Mouse (Mus musculus): ENCODE measurements around the gene Commd4.
"Not testable (repeated sequence)": the region's sequence is repeated elsewhere in the genome, so short reads cannot be mapped to it uniquely, and the experiment has no call there.

The Commd4 gene

DNA sequence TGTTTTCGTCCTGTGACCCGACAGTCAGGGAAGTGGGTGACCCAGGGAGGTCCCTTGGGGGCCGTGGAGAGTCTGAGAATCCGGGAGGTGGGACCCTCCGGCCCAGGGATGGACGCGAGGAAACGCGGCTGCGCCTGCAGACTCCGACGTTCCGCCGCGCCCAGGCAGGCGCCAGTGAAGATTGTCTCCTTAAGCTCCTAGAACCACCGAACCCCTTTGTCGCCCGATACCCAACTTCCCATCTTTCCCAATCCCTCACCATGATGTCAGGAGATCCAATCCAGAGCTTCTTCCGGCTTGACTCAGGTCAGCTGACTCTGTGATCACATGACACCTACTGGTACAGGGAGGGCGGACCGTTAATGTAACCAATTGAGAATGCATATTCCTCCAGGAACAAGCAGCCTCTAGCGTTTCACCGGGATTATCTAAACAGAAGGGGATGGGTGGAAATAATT lies at the start of gene Commd4:
Commd4 (minus strand) TSS at position 319 of the 458 bp plus-strand sequence.
- DNase-seq (ENCODE audit: low read depth, low spot score), result peak; percentile 97

DNA sequence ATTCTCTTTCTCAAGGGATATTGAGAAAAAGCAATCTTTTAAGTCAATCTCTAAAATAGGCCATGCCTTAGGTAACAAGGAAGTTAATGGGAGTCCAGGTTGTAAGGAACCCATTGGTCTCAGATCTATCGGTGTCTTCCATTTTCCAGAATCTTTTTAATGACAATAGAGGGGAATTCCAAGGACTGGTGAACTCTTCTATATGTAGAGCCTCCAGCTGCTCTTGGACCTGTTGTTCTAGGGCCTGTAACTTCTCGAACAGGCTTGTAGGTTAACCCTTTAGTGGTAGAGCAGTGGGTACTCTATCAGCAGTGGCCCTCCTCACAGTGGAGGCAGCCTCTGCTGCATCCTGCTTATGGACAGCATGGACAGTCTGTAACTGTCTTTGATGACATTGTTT lies 48.8 kb upstream of the Commd4 start:
- DNase-seq (ENCODE audit: low read depth, low spot score), result no peak

DNA sequence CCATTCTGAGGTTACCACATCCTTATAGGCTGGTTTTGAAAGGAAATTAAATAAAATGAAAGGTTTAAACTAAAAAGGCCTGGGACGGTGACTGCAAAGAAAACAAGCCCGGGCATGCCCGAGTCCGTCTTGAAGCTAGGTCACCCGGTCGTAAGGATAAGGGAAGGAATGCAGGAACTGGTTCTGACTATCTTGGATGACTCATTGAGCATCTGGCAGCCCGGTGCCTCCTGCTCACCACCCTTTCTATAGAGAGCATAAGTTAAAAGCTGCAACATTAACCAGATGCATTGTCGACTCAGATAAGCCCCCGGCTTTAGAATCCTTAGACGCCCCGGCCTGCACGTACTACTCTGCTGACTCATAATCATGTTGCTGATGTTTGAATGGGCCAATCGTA lies 45.4 kb upstream of the Commd4 start:
- not testable (repeated sequence) for DNase-seq (ENCODE audit: low read depth, low spot score)

DNA sequence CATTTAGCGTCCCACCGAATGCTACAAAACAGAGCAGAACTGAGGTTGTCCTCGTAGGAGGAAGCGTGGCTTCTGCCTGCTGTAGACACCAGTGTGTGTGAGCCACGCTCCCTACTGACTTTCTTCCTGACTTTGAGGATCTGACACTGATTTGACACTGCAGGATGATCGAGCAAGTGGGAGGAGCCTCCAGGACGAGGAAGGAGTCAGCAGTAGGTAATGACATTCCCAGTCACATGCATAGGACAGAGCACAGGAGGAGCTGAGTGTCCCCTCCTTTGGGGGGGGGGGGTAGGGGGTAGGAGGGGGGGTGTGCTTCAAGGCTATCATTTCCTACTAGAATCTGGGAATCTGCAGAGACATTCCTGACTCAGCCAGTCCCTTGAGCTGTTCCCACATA lies 44.9 kb upstream of the Commd4 start:
- DNase-seq (ENCODE audit: low read depth, low spot score), result no peak

DNA sequence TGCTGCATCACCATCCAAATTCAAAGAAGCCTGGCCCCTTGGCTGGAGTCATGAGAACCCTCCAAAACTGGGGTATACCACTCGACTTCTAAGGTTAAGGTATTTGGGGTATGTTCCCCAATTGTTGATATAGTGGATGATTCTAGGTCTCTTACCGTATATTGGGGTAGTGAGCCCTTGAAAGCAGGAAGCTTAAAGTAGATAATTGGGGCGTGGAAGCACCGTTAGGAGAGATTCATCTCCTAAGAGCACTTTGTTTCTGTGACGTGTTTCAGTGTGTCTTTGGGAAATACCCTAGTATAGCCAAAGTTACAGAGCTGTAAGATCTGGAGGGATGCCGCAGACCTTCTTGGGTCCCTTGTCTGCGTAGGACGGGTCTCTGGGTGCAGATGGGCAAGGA lies 39.3 kb upstream of the Commd4 start:
- DNase-seq (ENCODE audit: low read depth, low spot score), result no peak

DNA sequence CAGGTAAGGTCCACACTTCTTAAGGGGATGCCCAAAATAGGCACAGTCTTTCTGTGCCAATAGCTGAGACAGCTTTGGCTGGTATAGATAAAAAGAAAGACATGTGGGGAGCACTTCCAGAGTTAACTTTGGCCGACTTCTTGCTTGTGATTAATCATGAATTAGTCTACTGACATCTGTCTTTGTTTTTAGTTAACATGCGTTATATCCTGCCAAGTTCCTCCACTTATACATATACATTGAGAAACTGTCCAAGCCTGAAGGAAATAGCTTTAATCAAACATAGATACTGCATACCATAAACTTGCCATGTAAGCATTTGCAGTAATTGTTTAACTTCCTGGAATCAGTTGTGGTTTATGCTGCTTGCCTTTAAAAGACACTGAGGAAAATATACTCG lies 38.6 kb upstream of the Commd4 start:
- no peak for DNase-seq (ENCODE audit: low read depth, low spot score)

DNA sequence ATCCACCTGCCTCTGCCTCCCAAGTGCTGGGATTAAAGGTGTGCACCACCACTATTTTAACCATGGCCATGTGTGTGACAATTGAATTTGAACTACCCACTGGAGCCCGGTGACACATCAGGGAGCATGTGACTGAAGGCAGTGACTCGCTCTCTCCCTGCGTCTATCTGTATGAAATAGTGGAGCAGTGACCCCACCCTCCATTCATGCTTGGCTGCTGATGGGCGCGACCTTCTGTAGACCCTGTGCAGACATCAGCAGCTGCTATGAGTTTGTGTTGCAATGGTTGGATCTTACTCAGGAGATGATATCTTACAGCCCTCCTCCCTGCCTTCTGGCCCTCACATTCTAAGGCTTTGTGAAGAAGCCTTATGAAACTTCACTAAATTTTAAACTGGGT lies 10.3 kb upstream of the Commd4 start:
- DNase-seq (ENCODE audit: low read depth, low spot score), result no peak

DNA sequence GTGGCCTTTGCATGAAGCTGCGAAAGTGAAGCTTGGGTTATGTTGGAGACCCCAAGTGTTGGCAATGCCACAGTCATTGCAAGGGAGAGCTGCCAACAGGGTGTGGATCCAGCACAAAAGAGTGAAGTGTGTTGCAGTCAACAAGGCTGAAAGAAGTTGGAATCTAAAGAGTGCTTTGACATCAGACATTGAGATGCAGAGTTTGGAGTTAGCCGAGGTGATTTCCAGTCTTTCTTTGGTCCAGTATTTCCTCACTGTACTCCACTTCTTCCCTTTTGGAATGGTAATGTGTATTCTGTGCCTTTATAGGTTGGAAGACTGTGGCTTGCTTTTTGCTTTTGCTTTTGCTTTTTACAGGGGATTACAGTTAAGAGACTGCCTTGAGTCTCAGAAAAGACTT lies 8.0 kb upstream of the Commd4 start:
- no peak for DNase-seq (ENCODE audit: low read depth, low spot score)

DNA sequence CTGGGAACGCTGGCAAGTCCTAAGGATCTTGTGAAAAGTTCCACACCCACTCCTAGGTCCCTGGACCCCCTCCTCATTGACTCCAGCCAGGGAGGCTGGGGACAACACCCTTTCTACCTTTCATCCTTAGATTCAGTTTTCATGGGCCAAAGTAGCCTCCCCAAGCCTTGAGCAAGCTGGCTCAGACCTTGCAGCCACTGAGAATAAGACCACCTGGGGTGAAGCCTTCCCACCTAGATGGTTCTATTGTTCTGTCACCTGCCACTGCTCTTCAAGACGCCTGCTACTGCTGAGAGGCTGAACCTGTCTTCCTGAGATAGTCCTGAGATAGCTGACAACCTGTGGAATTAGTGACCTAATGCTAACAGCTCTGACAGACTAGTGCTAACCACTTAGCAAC lies 5.0 kb upstream of the Commd4 start:
- no peak for DNase-seq (ENCODE audit: low read depth, low spot score)

DNA sequence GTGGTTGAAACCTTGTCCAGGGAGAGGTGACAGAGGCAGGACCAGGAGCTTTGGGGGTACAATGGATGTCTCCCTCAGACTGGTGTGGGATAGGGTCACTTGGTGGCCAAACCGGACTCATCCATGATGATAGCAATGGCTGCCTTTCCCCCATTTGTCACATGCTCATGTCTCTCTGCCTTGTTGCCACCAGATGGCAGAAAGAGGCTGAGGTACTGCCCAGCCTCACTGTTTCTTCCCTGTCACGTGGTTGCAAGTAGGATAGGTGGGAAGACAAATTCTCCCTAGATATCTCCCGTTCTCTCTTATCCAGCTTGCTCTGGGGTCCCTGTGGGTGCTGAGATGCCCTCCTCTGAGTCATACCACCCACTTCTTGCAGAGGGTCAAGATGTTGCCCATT lies 4.4 kb upstream of the Commd4 start:
- DNase-seq (ENCODE audit: low read depth, low spot score), result peak; percentile 30

DNA sequence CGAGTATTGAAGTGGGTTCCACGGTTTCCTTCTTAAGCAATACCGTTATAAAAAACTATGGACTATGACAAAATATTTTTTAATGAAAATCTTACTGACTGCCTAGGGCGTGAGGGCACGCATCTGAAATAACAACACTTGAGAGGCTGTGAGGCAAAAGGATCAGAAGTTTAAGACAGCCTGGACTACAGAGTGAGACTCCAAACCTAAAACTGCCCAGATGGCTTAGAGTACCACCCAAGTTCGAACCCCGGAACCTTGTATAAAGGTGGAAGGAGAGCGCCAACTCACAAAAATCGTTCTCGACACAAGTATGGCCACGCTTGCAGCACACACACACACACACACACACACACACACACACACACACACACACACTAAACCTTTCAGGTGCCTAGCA lies 375 bp upstream of the Commd4 start:
- DNase-seq (ENCODE audit: low read depth, low spot score), result no peak

DNA sequence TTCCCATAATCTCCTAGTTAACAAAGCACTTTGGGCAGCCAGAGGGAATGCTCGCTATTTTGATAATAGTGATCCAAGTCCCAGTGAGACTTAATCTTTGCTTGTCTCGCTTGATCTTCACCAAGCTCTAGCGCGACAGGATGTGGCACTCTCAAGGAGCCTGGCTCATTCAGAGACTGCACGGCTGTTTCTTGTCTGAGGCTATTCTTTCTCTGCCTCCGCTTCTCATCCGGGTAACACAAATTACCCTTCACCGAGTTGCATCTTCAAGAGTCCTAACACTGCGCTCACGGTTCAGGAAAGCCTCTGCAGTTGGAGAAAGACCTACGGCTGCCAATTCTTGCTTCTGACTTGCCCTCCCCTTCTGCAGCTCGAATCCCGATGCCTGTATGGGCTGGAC lies 632 bp downstream of the Commd4 start:
- no peak for DNase-seq (ENCODE audit: low read depth, low spot score)

DNA sequence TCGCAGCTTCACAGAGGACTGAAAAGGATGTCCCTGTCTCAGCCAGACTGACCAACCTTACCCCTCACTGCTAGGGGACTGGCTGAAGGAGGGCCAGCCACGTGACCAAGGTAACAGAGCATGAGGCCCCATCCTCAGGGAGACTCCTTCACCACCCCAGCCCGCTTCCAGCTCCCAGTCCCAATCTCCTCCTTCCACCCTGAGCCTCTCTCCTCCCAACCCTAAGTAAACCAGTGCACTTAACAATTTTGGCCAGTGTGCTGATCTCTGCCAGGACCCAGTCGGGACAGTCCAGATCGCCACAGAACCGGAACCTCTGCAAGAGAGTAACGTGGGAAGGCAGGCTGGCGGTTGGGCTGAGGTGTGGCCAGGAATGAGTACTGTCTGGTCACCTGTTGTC lies 1.3 kb downstream of the Commd4 start:
- DNase-seq (ENCODE audit: low read depth, low spot score), result no peak

DNA sequence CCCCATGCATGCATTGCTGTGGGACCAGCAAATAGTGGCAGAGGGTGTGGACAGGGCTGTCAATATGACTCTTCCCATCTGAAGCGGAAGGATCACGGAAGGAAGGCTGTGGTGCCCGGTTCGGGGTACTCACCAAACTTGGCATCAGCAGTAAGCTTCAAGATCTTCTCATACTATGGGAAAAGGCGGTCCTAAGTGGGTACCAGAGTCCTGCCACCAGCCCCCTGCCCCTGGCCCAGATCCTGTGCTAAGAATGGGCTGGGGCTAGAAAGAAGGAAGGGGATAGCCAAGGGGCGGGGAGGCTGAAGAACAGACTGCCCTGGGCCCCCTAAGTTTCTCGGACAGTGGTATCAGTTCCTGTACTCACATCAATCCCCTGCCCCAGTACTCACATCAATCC lies 1.7 kb downstream of the Commd4 start:
- no peak for DNase-seq (ENCODE audit: low read depth, low spot score)

DNA sequence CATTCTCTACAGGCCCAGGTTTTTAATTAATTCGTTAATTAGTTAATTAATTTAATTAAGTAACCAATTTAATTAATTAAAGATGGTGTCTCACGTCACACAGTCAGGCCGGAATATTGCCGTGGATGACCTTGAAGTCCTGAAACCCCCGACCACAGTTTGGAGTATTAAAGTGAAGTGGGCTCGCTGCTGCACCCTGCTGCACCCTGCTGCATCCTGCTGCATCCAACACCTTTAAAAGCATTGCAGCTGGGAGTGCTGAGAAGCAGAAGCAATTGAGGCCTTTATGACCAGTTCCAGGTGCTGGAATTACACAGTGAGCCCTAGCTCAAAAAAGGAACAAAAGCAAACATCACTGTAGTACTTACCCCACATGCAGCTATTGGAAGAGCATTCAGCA lies 5.8 kb downstream of the Commd4 start:
- DNase-seq (ENCODE audit: low read depth, low spot score), result no peak

DNA sequence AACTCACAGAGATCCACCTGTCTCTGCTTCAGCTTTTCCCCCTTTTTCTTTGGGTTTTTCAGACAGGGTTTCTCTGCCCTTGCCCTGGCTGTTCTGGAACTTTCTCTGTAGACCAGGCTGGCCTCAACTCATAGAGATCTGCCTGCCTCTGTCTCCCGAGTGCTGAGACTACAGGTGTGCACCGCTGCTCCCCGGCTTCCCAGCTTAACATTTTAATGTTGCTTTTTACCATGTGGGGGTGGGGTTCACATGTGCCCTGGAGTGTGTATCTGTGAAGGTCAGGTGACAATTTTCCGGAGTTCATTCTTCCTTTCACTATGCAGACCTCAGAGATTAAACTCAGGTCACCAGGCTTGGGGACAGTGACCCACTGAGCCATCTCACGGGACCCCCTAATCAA lies 7.9 kb downstream of the Commd4 start:
- no peak for DNase-seq (ENCODE audit: low read depth, low spot score)

DNA sequence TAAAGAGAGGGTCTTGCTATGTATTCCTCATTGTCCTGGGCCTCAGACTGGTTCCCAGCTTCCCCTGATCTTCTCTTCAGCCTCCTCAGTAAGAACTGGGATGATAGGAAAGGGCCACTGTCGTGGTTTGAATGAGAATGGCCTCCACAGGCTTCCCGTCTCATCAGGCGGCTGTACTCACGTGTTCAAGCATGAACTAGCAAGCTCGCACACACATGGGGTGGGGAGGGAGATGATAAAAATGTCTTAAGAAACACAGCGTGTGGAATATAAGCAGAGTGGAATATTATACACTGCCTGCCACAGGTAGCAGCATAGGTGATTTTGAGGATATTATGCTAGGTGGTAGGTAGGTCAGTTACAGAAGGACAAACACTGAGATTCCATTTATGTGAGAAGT lies 9.1 kb downstream of the Commd4 start:
- DNase-seq (ENCODE audit: low read depth, low spot score), result no peak

DNA sequence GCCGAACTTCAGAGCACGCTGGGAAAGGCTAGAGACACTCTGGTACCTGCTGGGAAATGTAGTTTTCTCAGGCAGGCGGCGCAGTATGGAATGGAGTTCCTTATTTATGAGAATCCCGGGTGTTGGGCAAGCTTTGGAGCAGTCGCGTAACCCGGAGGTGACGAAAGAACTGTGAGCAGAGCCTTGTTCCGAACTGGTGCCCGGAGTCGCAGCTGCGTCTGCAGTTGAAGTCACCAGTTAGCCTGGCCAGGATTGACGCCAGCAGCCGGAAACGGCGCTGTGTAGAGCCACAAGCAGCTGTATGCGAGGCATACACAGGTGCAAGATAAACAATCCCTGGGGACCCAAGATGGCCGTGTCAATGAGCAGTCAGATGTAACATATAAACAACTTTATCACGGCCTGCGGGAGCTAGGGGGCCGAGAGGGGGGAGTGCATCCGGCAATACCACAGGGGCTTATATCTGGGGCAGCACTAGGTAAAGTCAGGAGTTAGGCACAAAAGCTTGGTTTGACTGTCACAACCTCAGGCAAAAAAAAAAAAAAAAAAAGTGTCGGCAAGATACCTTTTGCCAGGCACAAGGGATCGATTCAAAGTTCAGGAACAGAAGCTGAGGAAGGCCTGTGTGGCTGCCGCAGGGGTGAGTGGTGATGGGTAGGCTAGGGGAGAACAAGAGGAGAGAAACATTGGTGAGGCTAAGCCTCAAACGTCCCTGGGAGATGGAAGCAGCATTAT lies 9.8 kb downstream of the Commd4 start, which contains the start of gene Neil1:
Neil1 (minus strand) TSS at position 162 of the 735 bp plus-strand sequence.
- DNase-seq (ENCODE audit: low read depth, low spot score), result peak; percentile 89

DNA sequence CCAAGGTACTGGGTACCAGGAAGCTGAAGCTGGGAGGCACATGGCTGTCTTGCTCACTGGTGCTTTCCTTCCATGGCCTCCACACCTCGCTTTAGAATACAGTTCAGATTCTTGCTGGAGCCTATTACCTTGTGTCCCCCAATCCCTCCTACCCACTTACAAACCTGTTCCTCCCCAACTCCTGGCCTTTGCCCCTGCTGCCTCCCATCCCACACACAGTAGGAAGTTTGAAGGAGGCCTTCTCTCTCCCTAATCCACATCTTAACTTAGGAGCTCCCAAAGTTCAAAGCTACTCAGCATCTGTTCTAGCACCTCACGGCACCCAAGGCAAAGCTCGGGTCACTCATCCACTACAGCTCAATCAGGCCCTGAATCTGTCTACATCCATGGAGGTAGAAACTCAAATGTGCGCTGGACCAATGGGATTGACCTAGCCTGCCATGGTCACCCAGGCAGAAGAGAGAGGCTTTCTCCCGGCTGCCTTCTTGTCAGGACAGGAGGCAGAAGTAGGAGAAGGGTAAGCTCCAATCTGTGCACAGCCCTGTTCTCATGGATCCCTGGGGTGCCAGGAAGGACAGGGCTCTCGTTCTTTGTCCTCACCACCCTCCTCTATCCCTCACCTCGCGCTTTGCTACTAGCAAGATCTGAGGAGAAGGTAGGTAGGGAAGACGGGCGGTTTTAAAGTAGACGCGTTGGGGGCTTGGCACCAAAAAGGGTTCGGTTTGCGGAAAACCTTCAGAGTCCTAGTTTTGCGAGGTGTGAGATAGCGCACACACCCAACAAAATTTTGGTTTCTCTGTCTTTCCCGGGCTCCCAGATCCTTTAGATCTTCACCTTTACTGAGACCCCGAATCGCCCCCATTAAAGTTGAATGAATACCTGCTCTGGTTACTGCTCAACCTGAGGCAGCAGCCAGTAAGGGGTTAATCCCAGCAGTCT lies 10.7 kb downstream of the Commd4 start:
- no peak for DNase-seq (ENCODE audit: low read depth, low spot score)

DNA sequence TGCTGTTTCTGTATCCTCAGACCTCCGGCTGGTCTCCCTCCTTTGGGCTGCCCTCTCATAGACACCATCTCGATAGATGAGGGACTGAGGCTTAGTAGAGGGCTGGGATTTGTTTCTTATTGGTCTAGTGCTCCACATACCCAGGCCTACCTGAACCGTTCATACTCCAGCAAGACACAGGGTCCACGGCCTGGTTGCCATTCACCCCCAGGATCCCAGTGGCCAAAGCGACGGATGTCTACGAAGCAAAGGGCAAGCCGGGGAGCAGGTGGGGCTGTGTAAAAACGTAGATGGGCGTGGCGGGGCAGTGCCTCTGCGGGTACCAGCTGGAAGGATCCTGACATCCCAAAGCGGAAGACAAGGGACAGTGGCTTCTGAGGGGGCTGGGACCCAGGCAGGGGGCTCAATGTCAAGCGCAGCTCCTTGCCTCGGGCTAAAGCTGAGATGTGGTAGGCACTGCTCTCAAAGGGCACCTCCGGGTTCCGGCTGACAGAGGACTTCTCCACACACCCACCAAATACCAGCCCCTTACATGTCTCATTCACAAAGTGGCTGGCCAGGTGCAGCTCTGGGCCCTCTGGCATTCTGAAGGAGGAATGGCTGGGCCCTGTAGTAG lies 11.6 kb downstream of the Commd4 start:
- no peak for DNase-seq (ENCODE audit: low read depth, low spot score)

DNA sequence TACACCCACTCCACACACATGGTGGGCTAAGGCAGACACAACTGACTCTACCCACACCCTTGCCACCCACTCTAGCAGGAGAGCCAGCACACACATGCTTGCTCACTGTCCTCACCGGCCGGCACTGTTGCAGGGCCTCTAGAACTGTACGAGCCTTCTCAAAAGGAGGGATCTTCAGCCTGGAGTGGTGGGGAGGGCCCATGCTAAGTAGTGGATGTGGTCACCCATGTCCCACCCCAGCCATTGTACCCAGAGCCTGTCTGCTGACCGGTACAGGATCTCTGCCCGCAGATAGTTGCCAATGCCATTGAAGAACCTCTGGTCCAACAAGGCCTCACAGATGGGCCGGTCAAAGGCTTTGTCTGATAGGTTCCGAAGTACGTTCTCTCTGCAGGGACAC lies 13.3 kb downstream of the Commd4 start:
- DNase-seq (ENCODE audit: low read depth, low spot score), result no peak

DNA sequence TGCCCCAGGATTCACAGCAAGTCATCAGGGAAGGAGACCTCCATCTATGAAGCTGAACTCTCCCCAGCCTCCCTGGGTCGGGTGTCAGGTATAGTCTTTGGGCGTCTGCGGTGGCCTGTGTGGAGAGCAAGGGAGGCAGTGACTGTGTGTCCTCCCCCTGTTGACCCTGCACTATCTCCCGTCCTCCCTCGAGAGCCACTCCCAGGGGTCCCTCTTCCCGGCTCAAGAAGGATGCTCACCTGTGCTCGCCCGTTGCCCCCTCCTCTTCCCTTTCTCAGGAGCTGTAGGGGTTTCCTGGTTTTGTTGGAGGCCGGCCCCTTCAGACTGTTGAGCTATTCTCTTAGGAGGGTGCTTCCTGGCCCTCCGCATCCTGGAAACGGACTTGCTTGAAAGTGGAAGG lies 14.9 kb downstream of the Commd4 start:
- DNase-seq (ENCODE audit: low read depth, low spot score), result no peak
